Mouse (Mus musculus): ENCODE data around the gene Dnajb7.

Dnajb7 gene

DNA sequence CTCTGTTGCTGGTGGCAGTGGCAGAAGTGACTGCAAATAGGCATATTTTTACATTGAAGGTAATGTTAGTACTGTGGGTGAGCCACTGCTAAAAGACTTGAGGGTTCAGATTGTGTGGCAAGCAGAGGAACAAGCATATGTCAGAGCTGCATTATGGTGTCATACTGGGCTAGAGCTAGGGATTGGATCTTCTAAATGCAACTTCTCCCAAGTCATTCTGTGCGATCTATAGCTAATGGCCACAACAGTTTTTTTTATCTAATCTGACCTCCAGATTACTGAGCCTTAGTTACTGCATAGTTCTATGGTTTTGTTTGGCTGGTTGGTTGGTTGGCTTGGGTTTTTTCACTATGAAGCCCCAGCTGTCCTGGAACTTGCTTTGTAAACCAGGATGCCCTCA is at the start of gene Dnajb7:
Gene Dnajb7, minus strand, starts transcription at position 101 of the 400 bp plus-strand sequence.
- no peak for DNase-seq (ENCODE audit: low read depth, low spot score)

DNA sequence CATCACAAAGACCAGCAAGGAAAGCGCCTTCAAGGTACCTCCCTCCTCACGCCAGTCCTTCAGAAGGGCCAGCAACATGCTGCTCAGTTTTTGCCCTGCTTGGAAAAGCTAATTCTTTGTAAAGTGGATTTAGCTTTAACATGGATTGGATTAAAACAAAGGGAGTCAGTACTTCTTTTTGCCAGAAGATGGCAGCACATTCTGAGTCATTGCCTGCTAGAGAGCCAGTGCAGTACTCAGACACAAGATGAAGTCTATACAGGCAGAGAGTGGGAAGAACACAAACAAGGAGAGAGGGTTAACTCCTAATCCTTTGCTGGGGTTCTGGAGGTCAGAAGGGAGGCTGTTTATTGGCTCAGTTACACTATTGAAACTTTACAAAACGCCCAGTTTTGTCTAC is 40.4 kb upstream of the Dnajb7 start:
- DNase-seq (ENCODE audit: low read depth, low spot score), result peak; percentile 82

DNA sequence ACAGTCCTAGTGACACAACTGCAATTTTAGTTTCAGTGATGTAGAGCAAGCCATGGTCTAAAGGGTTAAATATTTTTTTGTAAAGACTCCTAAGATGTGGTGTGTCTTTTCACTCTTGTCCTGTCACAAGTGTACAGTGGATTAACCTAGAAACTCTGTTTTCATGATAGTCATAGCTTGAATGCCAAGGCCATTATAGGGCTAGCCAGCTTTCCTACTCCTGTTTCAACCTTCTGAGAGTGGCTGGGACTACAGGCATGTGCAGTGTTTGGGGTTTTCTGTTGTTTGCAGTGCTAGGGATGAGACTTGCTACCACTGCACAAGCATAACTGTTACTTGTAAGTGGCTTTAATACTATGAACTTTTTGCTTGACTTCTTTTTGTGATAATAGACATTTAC is 31.1 kb upstream of the Dnajb7 start:
- no peak for DNase-seq (ENCODE audit: low read depth, low spot score)

DNA sequence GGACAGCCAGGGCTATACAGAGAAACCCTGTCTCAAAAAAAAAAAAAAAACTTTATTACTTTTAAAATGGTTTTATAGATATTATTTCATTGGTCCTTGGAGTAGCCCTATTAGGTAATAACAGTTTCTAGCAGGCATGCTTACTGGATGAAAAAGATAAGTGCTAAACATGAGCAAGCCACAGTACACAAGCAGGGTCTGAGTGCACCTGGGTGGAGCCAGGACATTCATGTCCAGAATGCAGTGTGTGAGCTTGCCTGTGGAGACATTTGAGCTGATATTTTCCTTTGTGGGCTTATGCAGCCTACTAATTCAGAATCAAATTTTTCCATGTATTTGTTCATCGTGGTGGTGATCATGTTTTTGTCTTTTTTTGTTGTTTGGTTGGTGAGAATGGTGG is 30.2 kb upstream of the Dnajb7 start:
- no peak for DNase-seq (ENCODE audit: low read depth, low spot score)

DNA sequence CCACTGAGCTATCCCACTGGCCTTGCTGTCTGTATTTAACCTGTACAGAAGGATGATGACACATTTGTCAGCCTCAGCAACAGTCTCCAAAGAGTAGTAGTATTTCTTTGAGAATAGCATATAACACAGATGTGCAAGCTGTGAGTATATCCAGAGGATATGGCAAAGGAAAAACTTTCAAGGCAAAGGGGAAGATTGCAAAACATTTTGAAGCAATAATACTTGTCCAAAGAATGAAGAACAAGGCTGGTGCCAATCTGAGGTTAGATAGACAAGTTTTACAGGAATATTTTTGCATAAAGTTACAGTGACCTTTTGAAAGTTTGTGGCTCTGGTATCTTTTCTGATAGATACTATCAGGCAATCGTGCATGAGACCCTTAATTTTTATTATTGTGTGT is 23.1 kb upstream of the Dnajb7 start:
- DNase-seq (ENCODE audit: low read depth, low spot score), result no peak

DNA sequence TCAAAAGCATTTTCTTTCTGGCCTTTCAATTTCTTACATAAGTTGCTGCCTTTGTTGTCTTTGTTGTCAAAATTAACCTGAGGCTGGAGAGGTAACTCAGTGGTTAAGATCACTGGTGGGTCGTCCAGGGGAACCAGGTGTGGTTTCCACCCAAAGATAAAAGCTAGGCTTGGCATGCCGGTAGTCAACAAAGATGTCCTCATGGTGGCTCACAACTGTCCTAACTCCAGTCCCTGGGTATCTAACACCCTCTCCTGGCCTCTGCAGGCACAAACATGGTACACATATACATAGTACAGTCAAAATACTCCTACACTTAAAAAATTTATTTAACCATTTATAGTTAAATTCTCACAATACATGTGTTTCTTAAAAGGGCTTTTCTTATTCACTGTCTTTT is 19.8 kb upstream of the Dnajb7 start:
- DNase-seq (ENCODE audit: low read depth, low spot score), result no peak

DNA sequence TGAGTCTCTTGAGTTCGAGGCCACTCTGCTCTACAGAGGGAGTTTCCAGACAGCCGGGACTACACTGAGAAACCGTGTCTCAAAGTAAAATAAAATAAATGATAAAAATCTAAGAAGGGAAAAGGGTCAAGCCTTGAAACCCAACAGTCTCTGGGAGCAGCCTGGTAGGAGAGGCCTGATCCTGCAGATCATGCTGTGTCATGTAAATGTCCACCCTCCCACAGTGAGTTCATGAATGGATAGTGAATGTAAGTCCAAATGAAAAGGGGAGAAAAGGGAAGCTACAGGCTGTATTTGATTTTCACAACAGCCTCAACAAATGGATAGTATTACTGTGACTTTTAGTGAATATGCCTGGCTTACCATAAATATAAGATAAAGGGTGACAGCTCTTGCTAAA is 17.2 kb upstream of the Dnajb7 start:
- DNase-seq (ENCODE audit: low read depth, low spot score), result no peak

DNA sequence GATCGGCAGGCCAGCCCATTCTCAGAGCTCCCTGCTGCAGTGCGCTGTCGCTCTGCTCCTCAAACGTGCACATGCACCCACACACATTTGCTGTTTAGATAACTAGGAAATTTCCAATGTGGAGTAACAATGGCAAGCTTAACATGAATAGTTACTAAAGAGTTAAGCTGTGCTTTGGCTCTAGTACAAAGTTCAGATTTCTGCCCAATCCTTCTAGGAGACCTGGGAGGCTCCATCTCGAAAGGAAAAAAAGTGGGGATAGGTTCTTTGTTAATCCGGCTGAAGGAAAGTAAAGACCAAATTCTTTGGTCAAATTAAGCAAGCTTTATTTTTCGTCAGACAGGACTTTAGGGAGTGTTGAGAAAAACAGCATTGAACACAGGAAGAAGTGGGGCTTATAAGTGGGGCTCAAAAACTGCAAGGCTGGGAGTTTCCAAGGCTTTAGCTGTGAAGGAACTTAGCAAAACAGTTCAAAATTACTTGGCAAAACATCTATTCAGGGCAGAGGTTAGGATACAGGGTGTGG is 14.1 kb upstream of the Dnajb7 start:
- no peak for DNase-seq (ENCODE audit: low read depth, low spot score)

DNA sequence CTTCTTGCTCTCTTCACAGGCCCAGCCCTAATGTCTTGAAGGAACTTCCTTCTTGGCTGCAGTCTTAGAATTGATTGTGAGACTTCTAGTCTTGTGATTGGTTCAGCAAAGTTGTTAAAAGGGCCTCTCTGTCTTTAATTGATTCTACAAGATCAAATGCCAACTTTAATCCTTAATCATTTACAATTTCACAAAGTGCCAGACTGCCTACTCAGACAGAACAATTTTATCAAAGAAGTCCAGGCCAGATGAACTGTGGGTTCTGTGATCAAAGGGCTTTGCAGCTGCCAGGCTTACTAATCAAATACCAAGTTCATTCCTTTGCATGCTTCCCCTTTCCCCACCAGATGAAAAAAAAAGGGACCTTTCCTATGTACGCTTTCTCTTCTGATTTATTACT is 13.4 kb upstream of the Dnajb7 start:
- DNase-seq (ENCODE audit: low read depth, low spot score), result no peak

DNA sequence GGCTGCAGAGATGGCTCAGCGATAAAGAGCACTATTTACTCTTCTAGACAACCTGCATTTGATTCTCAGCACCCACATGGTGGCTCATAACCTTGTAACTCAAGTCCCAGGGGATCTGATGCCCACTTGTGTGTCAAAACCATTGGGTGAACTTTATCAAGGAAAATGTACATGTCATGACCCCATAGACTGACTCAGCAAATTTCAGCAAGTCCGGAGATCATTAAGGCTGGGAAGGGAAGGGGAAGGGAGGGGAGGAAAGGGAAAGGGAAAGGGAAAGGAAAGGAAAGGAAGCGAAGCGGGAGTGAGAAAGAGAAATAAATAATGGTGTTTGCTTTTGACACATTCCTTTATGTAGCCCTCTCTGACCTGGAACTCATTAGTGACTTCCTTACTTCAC is 10.0 kb upstream of the Dnajb7 start:
- no peak for DNase-seq (ENCODE audit: low read depth, low spot score)

DNA sequence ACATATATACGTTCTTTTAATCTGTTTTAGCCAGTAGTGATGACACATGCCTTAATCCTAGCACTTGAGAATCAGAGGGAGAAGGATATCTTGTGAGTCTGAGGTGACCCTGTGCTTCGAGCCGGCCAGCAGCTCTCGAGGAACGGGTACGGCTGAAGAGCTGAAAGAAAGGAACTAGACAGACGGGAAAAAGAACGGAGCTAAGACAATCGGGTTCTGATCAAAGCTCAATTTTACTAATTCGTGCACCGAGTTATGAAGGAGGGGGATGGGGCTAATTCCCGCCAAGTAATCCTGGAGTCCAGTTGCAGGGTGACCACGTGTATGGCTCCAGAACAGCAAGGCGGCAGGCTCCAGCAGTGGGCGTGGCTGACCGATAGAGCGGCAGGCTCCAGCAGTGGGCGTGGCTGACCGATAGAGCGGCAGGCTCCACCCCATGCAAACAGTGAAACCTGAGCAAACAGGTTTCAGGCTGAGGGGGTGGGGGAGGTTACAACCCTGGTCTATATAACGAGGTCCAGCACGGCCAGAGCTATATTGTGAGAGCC is 8.7 kb upstream of the Dnajb7 start:
- peak; percentile 78 for DNase-seq (ENCODE audit: low read depth, low spot score)

DNA sequence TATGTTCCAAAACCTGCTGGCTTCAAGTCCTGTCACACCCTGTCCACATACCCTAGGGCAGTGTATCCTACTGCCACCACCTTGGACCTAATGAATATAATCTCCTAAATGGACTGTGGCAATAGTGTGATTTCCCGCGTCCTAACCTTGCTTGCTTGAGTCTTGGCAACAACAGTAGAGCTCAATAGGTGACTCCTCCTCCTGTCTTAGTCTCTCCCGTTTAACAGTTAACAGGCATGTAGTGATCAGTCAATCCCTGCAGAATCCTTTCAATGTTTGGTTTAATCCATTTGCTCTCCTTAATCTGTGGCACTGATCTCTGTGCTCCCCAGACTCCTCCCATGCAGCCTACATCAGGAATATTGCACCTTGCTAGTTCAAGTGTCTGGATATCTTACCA is 3.1 kb downstream of the Dnajb7 start:
- no peak for DNase-seq (ENCODE audit: low read depth, low spot score)

DNA sequence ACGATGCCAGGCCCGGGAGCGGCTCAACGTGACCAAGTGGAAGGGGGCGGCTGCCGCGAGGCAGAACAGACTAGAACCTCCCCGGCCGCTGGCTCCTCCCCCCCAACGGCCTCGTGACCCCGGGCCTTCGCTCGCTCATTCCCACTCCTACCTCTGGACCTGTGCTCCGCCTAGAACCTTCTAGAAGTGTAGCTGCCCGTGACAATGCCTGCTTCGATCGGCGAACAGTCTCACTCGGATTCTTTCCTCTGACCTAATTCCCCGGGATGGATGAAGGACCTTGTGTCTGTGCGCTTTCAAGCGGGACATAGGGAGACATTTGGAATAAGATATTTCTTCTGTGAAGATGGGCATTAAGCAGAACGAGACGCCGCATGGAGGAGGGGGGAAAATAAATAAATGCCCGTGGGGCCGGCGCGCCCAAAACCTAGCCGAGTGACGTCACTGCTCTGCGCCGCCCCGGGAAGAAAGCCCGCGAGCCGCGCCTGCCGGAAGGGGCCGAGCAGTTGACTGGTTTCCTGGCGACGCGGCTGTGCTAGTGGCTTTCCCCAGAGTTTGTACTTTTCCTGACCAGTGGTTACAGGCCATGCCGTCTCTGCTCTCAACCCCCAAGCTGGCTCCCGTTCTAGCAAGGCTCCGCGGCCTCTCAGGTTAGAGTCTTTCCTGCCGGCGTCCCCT is 8.3 kb downstream of the Dnajb7 start, which contains the start of the genes St13 and Xpnpep3:
Gene St13, minus strand, starts transcription at position 440 of the 678 bp plus-strand sequence.
Gene Xpnpep3, plus strand, starts transcription at position 501 of the 678 bp plus-strand sequence.
- DNase-seq (ENCODE audit: low read depth, low spot score), result peak; percentile 97

DNA sequence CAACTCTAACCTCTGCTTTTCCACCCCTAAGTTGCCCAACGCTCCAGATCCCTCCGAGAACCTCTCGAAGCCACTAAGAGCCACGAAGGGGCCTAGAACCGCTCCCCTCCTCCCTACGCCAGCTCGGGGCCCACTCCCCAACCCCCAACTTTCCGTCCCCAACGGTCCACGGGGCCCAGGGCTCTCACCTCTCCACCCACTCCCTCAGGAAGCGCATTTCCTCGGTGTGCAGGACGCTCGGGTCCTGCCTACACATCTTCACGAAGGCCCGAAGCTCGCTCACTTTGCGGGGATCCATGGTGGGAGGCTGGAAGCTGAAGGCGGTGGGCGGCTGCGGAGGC is 8.8 kb downstream of the Dnajb7 start:
- no peak for DNase-seq (ENCODE audit: low read depth, low spot score)

DNA sequence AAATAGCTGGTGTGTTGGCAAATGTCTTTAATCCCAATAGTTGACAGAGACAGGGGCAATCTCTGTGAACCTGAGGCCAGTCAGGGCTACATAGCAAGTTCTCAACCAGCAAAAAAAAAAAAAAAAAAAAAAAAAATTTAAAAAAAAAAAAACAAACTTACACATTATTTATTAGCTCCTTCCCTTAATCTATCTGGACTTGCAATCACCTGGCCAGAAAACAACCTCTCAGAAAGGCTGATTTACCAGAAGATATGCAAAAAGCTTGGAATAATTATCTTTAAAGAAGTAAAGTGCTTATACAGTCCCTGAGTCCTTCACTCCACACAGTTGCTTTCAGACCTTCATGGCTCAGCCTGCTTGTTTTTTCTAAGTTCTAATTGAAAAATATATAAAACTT is 9.9 kb downstream of the Dnajb7 start:
- no peak for DNase-seq (ENCODE audit: low read depth, low spot score)

DNA sequence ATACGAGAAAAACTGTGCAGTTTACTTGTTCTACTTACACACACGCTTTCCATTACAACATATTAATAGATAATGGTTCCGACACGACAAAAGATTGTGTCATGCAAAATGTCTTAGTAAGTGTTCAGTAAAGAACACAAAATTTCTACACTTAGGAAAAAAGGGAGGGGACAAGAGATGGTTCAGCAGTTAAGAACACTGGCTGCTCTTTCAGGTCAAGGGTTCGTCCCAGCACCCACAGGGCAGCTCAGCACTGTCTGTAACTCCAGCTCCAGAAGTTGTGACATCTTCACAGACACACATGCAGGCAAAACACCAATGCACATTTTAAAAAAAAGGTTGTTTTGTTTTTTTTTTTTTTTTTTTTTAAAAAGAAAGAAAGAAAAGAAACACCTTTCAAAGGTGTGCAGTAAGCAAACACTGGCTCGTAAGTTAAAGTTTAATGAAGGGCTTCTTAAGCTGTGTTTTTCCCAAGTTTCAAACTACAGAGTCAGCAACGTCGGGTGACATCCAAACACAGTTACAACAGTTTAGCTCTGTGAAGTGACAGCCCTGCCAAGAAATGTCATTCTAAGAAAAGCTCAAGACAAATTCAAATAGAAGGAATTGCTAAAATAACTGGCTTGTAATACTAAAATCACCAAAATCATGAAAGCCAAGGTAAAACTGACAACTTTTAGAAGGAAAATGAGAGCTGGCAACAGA is 13.7 kb downstream of the Dnajb7 start:
- no peak for DNase-seq (ENCODE audit: low read depth, low spot score)

DNA sequence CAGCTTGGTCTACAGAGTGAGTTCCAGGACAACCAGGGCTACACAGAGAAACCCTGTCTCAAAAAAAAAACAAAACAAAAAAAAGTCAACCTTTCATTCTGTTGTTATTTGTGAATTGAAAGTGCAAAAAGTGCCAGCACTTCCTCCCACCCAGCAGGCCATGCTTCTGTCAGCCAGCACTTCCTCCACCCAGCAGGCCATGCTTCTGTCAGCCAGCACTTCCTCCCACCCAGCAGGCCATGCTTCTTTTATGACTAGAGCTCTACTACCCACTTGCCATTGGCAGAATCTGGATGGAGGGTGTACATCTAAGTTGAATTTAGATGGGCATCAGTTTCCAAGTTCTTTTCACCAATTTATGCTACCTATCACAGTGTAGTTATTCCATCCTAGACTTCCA is 15.1 kb downstream of the Dnajb7 start:
- peak; percentile 49 for DNase-seq (ENCODE audit: low read depth, low spot score)

DNA sequence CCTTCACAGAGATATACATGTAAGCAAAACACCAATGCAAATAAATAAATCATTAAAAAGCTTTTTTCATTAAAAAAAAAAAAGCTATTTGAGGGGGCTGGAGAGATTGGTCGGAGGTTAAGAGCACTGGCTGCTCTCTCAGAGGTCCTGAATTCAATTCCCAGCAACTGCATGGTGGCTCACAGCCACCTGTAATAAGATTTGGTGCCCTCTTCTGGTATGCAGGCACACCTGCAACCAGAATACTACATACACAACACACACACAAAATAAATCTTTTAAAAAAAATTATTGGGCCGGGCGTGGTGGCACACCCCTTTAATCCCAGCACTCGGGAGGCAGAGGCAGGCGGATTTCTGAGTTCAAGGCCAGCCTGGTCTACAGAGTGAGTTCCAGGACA is 21.8 kb downstream of the Dnajb7 start:
- DNase-seq (ENCODE audit: low read depth, low spot score), result no peak

DNA sequence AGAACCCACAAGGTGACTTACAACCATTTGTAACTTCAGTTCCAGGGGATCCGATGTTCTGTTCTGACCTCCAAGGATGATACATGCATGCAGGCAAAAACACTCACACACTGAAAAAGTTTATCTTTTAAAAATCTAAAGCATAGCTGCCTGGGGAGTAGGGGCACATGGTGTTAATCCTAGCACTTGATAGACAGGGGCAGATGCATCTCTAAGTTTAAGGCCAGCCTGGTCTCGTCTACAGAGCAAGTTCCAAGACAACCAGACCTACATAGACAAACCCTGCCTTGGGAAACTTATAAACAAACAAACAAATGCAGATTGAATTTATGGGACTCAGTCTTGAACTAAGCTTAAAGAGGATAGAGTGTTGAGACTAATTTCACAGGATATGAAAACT is 29.3 kb downstream of the Dnajb7 start:
- DNase-seq (ENCODE audit: low read depth, low spot score), result no peak

DNA sequence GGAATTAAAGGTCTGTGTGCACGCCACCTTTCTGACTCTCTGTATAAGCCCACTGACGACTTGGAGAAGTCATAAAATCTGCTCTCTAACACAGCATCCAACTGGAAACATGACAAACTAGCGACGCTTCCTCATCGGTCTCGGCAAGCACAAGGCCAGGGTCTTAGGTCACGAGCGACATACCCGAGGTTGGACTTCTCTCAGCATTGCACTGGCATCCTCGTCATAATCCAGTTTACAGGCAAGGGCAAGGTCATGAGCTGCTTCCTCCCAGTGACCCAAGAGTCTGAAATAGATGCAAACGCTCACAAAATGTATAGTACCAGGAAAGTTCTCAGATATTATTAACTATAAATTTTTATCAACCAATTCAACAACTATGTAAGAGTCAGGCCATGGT is 33.5 kb downstream of the Dnajb7 start:
- no peak for DNase-seq (ENCODE audit: low read depth, low spot score)

DNA sequence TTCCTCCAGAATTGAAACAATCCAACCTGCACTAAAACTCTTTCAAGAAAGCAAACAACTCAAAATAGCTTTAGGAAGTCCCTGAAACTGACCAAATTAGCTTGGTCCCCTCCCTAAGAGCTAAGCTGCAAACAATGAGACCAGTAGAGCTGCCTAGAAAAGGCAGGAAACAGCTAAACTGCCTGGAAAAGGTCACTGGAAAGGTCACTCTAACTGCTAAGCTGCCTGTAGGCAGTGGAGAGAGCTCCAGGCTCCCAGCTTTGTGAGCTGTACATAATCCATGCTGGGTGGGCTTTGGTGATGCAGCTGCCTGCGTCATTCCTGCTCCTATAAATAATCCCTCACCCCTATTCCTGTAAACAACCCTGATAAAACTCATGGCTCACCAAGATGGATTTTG is 37.7 kb downstream of the Dnajb7 start:
- no peak for DNase-seq (ENCODE audit: low read depth, low spot score)

DNA sequence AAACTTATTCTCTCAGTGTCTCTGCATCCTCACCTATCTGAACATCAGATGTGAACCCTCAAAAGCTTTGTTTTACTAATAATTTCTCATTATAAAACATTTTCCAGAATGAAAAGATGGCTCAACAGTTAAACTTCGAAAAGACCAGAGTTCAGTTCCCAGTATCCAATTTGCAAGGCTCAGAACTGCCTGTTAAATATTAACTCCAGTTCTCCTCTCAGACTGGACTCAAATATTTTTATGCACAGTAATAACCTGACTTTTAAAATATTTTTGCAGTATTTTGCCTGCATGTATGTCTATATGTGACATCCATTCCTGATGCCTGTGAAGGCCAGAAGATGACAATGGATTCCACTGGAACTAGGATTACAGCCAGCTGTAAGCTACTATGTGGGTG is 39.5 kb downstream of the Dnajb7 start:
- no peak for DNase-seq (ENCODE audit: low read depth, low spot score)

DNA sequence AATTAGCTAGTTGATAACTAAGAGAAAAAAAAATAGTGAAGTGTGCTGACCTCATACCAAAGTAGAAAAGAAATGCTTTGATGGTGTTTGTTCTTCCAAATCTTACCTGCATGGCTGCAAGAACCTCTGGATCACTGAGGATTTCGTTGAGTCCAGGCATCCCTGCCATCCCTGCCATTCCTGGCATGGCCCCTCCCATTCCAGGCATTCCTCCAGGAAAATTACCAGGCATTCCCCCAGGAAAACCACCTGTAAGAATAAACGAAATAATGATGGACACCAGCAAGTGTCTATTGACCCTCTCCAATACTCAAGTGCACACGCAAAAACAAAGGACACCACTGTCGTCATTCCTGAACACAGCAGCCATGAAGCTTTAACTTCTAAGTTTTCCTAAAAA is 41.9 kb downstream of the Dnajb7 start:
- no peak for DNase-seq (ENCODE audit: low read depth, low spot score)
